30 mouse cellular contexts compared by ENCODE assay signal in the genomic region with DNA sequence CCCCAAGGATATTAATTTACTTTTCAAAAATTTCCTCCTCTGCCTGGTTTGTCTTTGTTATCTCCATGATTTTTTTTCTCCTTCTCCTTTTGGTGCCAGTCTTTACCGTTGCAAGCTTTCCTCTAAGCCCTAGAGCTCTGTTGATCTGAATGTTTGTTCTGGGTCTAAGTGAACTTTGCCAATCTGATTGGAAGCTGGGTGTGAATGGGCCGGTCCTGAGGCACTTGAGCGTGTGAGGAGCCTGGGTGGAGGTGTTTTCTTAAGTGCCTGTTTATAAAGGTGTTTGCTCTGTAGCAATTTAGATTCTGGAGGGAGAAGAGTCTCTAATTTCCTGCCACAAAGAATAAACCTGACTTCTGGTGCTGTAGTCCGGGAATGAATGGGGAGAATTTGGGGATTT. TPM values are rescaled to one million over a fixed set of nuclear protein-coding genes. Genes with fewer than 3 reads are reported as not detected.
A peak's percentile ranks its signal among the peaks of the same experiment; 100 is the strongest.
DNase-seq lines count a peak whose midpoint lies in the region; ATAC-seq and TF ChIP-seq lines count a peak whose summit lies in the region.
"Had no signal": no experiment of that assay in that cellular context is flagged by ENCODE, and none has a peak within 500 bp of the region (broad histone marks: within the 10 kb centered on the region; RNA-seq: fewer than 3 reads in every experiment).

No protein-coding gene starts in this region.

- 18% methylated on average over 4 of the region's 4 CpGs for WGBS in liver, adult 2 months
- WGBS in liver, embryonic 11.5 days: 26% methylated on average over 4 of the region's 4 CpGs
- 34% methylated on average over 4 of the region's 4 CpGs for WGBS in lung, postnatal 0 days

- H3K4me3 ChIP-seq in liver, adult 2 months (ENCODE audit: insufficient read depth, low read depth, low read length): no peak overlapping the region
- H3K4me3 ChIP-seq in liver, embryonic 11.5 days (ENCODE audit: low read depth, low read length): no peak overlapping the region
- H3K4me3 ChIP-seq in MEL (ENCODE audit: control insufficient read depth in 1 of 2, insufficient read depth in 1 of 2, low read depth in 2 of 2, low read length in 2 of 2): no peak overlapping the region
- no peak overlapping the region for H3K4me3 ChIP-seq in lung, postnatal 0 days (ENCODE audit: low read depth, low read length)
- H3K4me3 ChIP-seq: embryonic facial prominence, embryonic 10.5 days; embryonic facial prominence, embryonic 15.5 days; forebrain, embryonic 12.5 days; heart, embryonic 15.5 days; hindbrain, embryonic 13.5 days; kidney, embryonic 15.5 days; limb, embryonic 13.5 days; liver, embryonic 15.5 days; midbrain, embryonic 10.5 days; myocyte; neural tube, embryonic 12.5 days had no signal

- H3K4me2 ChIP-seq in liver, embryonic 11.5 days: no peak overlapping the region
- H3K4me2 ChIP-seq in lung, postnatal 0 days (replicated peaks; ENCODE audit: low read depth, low read length): no peak overlapping the region
- H3K4me2 ChIP-seq: embryonic facial prominence, embryonic 15.5 days; forebrain, embryonic 12.5 days; heart, embryonic 15.5 days; hindbrain, embryonic 13.5 days; kidney, embryonic 15.5 days; limb, embryonic 13.5 days; liver, embryonic 15.5 days; neural tube, embryonic 12.5 days had no signal

- H3K9me3 ChIP-seq in liver, embryonic 11.5 days (ENCODE audit: control insufficient read depth, low read length): no peaks in the 10 kb centered on the region
- H3K9me3 ChIP-seq in MEL (replicated peaks; ENCODE audit: insufficient read depth, low read length): no peaks in the 10 kb centered on the region
- H3K9me3 ChIP-seq in lung, postnatal 0 days (ENCODE audit: low read length): no peaks in the 10 kb centered on the region
- H3K9me3 ChIP-seq: embryonic facial prominence, embryonic 10.5 days; embryonic facial prominence, embryonic 15.5 days; forebrain, embryonic 12.5 days; heart, embryonic 15.5 days; hindbrain, embryonic 13.5 days; kidney, embryonic 15.5 days; limb, embryonic 13.5 days; liver, embryonic 15.5 days; midbrain, embryonic 10.5 days; neural tube, embryonic 12.5 days had no signal

- H3K36me3 ChIP-seq in liver, adult 2 months (ENCODE audit: control insufficient read depth, insufficient read depth, low read length): no peaks in the 10 kb centered on the region
- no peaks in the 10 kb centered on the region for H3K36me3 ChIP-seq in liver, embryonic 11.5 days (ENCODE audit: control insufficient read depth, insufficient read depth, low read length)
- H3K36me3 ChIP-seq in MEL (ENCODE audit: control insufficient read depth in 1 of 2, insufficient read depth in 2 of 2, low read length in 2 of 2): peaks cover 0 to 12% of the 10 kb centered on the region in 2 experiments; a peak in 2 of 4 replicates
- H3K36me3 ChIP-seq in lung, postnatal 0 days (ENCODE audit: insufficient read depth, low read length): no peaks in the 10 kb centered on the region
- H3K36me3 ChIP-seq: embryonic facial prominence, embryonic 10.5 days; embryonic facial prominence, embryonic 15.5 days; forebrain, embryonic 12.5 days; heart, embryonic 15.5 days; hindbrain, embryonic 13.5 days; kidney, embryonic 15.5 days; limb, embryonic 13.5 days; liver, embryonic 15.5 days; midbrain, embryonic 10.5 days; neural tube, embryonic 12.5 days had no signal

- H3K27me3 ChIP-seq in liver, adult 2 months (ENCODE audit: control insufficient read depth, insufficient read depth, low read length): no peaks in the 10 kb centered on the region
- no peaks in the 10 kb centered on the region for H3K27me3 ChIP-seq in liver, embryonic 11.5 days (replicated peaks; ENCODE audit: control insufficient read depth, insufficient read depth, low read length)
- no peaks in the 10 kb centered on the region for H3K27me3 ChIP-seq in MEL (ENCODE audit: control insufficient read depth in 1 of 2, insufficient read depth in 2 of 2, low read length in 2 of 2)
- no peaks in the 10 kb centered on the region for H3K27me3 ChIP-seq in lung, postnatal 0 days (replicated peaks; ENCODE audit: insufficient read depth, low read length)
- H3K27me3 ChIP-seq: embryonic facial prominence, embryonic 15.5 days; forebrain, embryonic 12.5 days; heart, embryonic 15.5 days; hindbrain, embryonic 13.5 days; kidney, embryonic 15.5 days; limb, embryonic 13.5 days; liver, embryonic 15.5 days; neural tube, embryonic 12.5 days had no signal

- no peak overlapping the region for H3K9ac ChIP-seq in liver, adult 2 months (ENCODE audit: low read depth, low read length)
- H3K9ac ChIP-seq in liver, embryonic 11.5 days (ENCODE audit: low read depth, low read length): no peak overlapping the region
- H3K9ac ChIP-seq in MEL (ENCODE audit: control insufficient read depth, low read depth, low read length, poor library complexity, severe bottlenecking): peak overlapping the region; percentile 27
- H3K9ac ChIP-seq in lung, postnatal 0 days (replicated peaks; ENCODE audit: low read depth): no peak overlapping the region
- H3K9ac ChIP-seq: embryonic facial prominence, embryonic 15.5 days; forebrain, embryonic 12.5 days; heart, embryonic 15.5 days; hindbrain, embryonic 13.5 days; kidney, embryonic 15.5 days; limb, embryonic 13.5 days; liver, embryonic 15.5 days; neural tube, embryonic 12.5 days had no signal

- DNase-seq in liver, adult 2 months (ENCODE audit: extremely low read depth, low read depth, low spot score): peak; percentile 55
- DNase-seq in liver, embryonic 11.5 days (ENCODE audit: low spot score): no peak
- DNase-seq in MEL (ENCODE audit: low read depth, low spot score): peak; percentile 65
- DNase-seq in lung, postnatal 0 days (ENCODE audit: low spot score): peak; percentile 69
- no peak for DNase-seq in right cerebral cortex, postnatal 25 days
- no peak for DNase-seq in left cerebral cortex, postnatal 4 days
- DNase-seq in cerebellum, postnatal 4 days (ENCODE audit: low spot score in 2 of 2): no peak
- DNase-seq: adrenal gland, adult 8-10 months; cerebellum, adult 2 months; cerebellum, postnatal 14 days; gastrocnemius, postnatal 10 days; heart, postnatal 36 days; kidney, adult 18-20 months; kidney, postnatal 25 days; thymus, adult 2 months; thymus, postnatal 36 days had no signal

- no peak for TF ChIP-seq RAD21 in MEL (IDR thresholded peaks at IDR 0.05; ENCODE audit: low read depth, low read length)

- intact Hi-C loops in left cerebral cortex, postnatal 4 days (cut with DNase I): no loop called here

- TF ChIP-seq EP300 in MEL (IDR thresholded peaks at IDR 0.05; ENCODE audit: low read depth in 1 of 2, low read length in 2 of 2): no peak
- no peak for TF ChIP-seq EP300 in lung, postnatal 0 days (IDR thresholded peaks at IDR 0.05)

- no peak; the same call in 1 of the 2 replicates for ATAC-seq in liver, embryonic 11.5 days (replicated peaks; ENCODE audit: low FRiP score)
- peak; percentile 90 for ATAC-seq in lung, postnatal 0 days
- ATAC-seq in megakaryocyte-erythroid progenitor cell, adult 5-6 weeks (replicated peaks; ENCODE audit: low FRiP score, low TSS enrichment, poor library complexity, severe bottlenecking): peak; percentile 83
- ATAC-seq: CD4-positive, CD25-positive, alpha-beta regulatory T cell, adult 4 months had no signal

- peaks cover 8% of the 10 kb centered on the region for H3K4me1 ChIP-seq in liver, adult 2 months (ENCODE audit: control insufficient read depth, insufficient read depth, low read length)
- peaks cover 4% of the 10 kb centered on the region for H3K4me1 ChIP-seq in liver, embryonic 11.5 days (replicated peaks; ENCODE audit: control insufficient read depth, insufficient read depth, low read length)
- H3K4me1 ChIP-seq in MEL (ENCODE audit: control insufficient read depth in 1 of 2, insufficient read depth in 2 of 2, low read length in 2 of 2): peaks cover 4 to 27% of the 10 kb centered on the region in 2 experiments
- no peaks in the 10 kb centered on the region for H3K4me1 ChIP-seq in lung, postnatal 0 days (ENCODE audit: insufficient read depth, low read depth, low read length)
- H3K4me1 ChIP-seq: embryonic facial prominence, embryonic 15.5 days; hindbrain, embryonic 13.5 days; neural tube, embryonic 12.5 days had no signal

- TF ChIP-seq CTCF in liver, adult 2 months (IDR thresholded peaks at IDR 0.05; ENCODE audit: low read depth, low read length): no peak
- no peak for TF ChIP-seq CTCF in MEL (IDR thresholded peaks at IDR 0.05 in 2 of 3, conservative IDR thresholded peaks at IDR 0.05 in 1 of 3; ENCODE audit: control insufficient read depth in 1 of 3, insufficient read depth in 1 of 3, low read depth in 2 of 3, low read length in 3 of 3, poor library complexity in 1 of 3, severe bottlenecking in 1 of 3)
- no peak for TF ChIP-seq CTCF in lung, postnatal 0 days (IDR thresholded peaks at IDR 0.05)

- no peaks in the 10 kb centered on the region for H3K79me2 ChIP-seq in liver, adult 2 months (ENCODE audit: control insufficient read depth, insufficient read depth, low read length)
- peaks cover 2% of the 10 kb centered on the region; the same call in 1 of the 2 replicates for H3K79me2 ChIP-seq in MEL (ENCODE audit: control insufficient read depth, insufficient read depth, low read length, poor library complexity)

- no peak overlapping the region for H3K27ac ChIP-seq in liver, adult 2 months (replicated peaks; ENCODE audit: insufficient read depth, low read depth, low read length)
- no peak overlapping the region for H3K27ac ChIP-seq in liver, embryonic 11.5 days (ENCODE audit: low read depth, low read length)
- H3K27ac ChIP-seq in MEL (ENCODE audit: control insufficient read depth, low read depth, low read length): peak overlapping the region; percentile 31; the same call in 1 of the 2 replicates
- no peak overlapping the region for H3K27ac ChIP-seq in lung, postnatal 0 days (ENCODE audit: low read length)
- H3K27ac ChIP-seq: embryonic facial prominence, embryonic 10.5 days; embryonic facial prominence, embryonic 15.5 days; forebrain, embryonic 12.5 days; heart, embryonic 15.5 days; hindbrain, embryonic 13.5 days; kidney, embryonic 15.5 days; limb, embryonic 13.5 days; liver, embryonic 15.5 days; macrophage; midbrain, embryonic 10.5 days; neural tube, embryonic 12.5 days had no signal

- no peak for TF ChIP-seq POLR2A in liver, adult 2 months (IDR thresholded peaks at IDR 0.05; ENCODE audit: extremely low read depth, insufficient read depth, low read length)
- no peak for TF ChIP-seq POLR2A in MEL (IDR thresholded peaks at IDR 0.05; ENCODE audit: control insufficient read depth in 1 of 2, insufficient read depth in 1 of 2, low read depth in 1 of 2, low read length in 2 of 2, poor library complexity in 1 of 2)

RNA-seq across cellular contexts. Expression of a gene that starts 11.3 kb away (rescaled TPM):
- 21.7 and 23.8 TPM in 2 replicates for total RNA-seq in liver, adult 2 months (2014; rRNA removed)
- polyA plus RNA-seq in liver, adult 2 months (2012; rRNA removed): 4.1 and 4.6 TPM in 2 replicates
- 28.2 and 31.6 TPM in 2 replicates for polyA plus RNA-seq in liver, embryonic 11.5 days (2014; fragmentation: Nextera tagmentation; extraction: Ambion mirVana)
- 10.1 and 11.4 TPM in 2 replicates for total RNA-seq in MEL (2012; rRNA removed)
- polyA plus RNA-seq in MEL (2012; ENCODE audit: insufficient read depth in 1 of 2, insufficient read length in 2 of 2, low read depth in 1 of 2, low replicate concordance in 2 of 2, missing spikeins in 1 of 2): 10 to 100 TPM; 12.9 to 50.6 TPM
- 7.0 and 7.5 TPM in 2 replicates for polyA plus RNA-seq in lung, postnatal 0 days (2015; fragmentation: Nextera tagmentation; extraction: Ambion mirVana)
- total RNA-seq in megakaryocyte-erythroid progenitor cell, adult 5-6 weeks (2014; fragmentation: Nextera tagmentation): 38.8 and 42.9 TPM in 2 replicates
- 21.0 and 22.4 TPM in 2 replicates for total RNA-seq in megakaryocyte-erythroid progenitor cell, adult 5-6 weeks (2017)
- 10 to 100 TPM; 30.8 to 31.7 TPM for total RNA-seq in left cerebral cortex, postnatal 4 days (2021)

RNA-seq across cellular contexts. Expression of a gene that starts 53.9 kb away (rescaled TPM):
- 64.4 and 69.5 TPM in 2 replicates for total RNA-seq in liver, adult 2 months (2014; rRNA removed)
- polyA plus RNA-seq in liver, adult 2 months (2012; rRNA removed): 6.7 and 8.2 TPM in 2 replicates
- polyA plus RNA-seq in liver, embryonic 11.5 days (2014; fragmentation: Nextera tagmentation; extraction: Ambion mirVana): 73.2 and 75.3 TPM in 2 replicates
- 87.3 and 99.6 TPM in 2 replicates for total RNA-seq in MEL (2012; rRNA removed)
- 100 to 1,000 TPM in 1 of 2 experiments, 10 to 100 TPM in 1; 88.0 to 188 TPM for polyA plus RNA-seq in MEL (2012; ENCODE audit: insufficient read depth in 1 of 2, insufficient read length in 2 of 2, low read depth in 1 of 2, low replicate concordance in 2 of 2, missing spikeins in 1 of 2)
- 19.8 and 24.7 TPM in 2 replicates for polyA plus RNA-seq in lung, postnatal 0 days (2015; fragmentation: Nextera tagmentation; extraction: Ambion mirVana)
- 204 and 218 TPM in 2 replicates for total RNA-seq in megakaryocyte-erythroid progenitor cell, adult 5-6 weeks (2014; fragmentation: Nextera tagmentation)
- total RNA-seq in megakaryocyte-erythroid progenitor cell, adult 5-6 weeks (2017): 244 and 279 TPM in 2 replicates
- 100 to 1,000 TPM in 1 of 2 experiments, 10 to 100 TPM in 1; 89.8 to 106 TPM for total RNA-seq in left cerebral cortex, postnatal 4 days (2021)

Comparison
In these comparisons a context has a peak if more than half of its experiments do, and no peak if none do; other contexts are left out.
1. DNase-seq: peak in liver, adult 2 months (single experiment), MEL (single experiment) and lung, postnatal 0 days (single experiment); none in liver, embryonic 11.5 days (single experiment), right cerebral cortex, postnatal 25 days (single experiment), left cerebral cortex, postnatal 4 days (single experiment) and cerebellum, postnatal 4 days (0 of 2).